Mouse (Mus musculus): ENCODE results near the gene Ndufs7.
A peak's percentile ranks its signal among the peaks of the same experiment; 100 is the strongest.
"Not testable (repeated sequence)": the region's sequence is repeated elsewhere in the genome, so short reads cannot be mapped to it uniquely, and the experiment has no call there.

Ndufs7 gene

GRCm38 (mm10) chr10:80248971-80249640, at the start of gene Ndufs7:
Ndufs7 (plus strand) TSS chr10:80249121.
- DNase-seq, result peak; percentile 95

- peak; percentile 89 to 94 for DNase-seq
These were observed 49.4 kb upstream of the Ndufs7 start for GRCm38 (mm10) chr10:80199440-80200008.

- DNase-seq, result no peak
These were observed 48.4 kb upstream of the Ndufs7 start for GRCm38 (mm10) chr10:80200485-80200884.

GRCm38 (mm10) chr10:80204055-80204454, 44.9 kb upstream of the Ndufs7 start:
- no peak for DNase-seq

- DNase-seq, result no peak
These were observed 41.7 kb upstream of the Ndufs7 start for GRCm38 (mm10) chr10:80207201-80207600.

- no peak for DNase-seq
These were observed 41.2 kb upstream of the Ndufs7 start for GRCm38 (mm10) chr10:80207676-80208075.

GRCm38 (mm10) chr10:80208248-80208647, 40.7 kb upstream of the Ndufs7 start:
- DNase-seq, result no peak

- DNase-seq, result no peak
These were observed 40.0 kb upstream of the Ndufs7 start for GRCm38 (mm10) chr10:80208841-80209371.

GRCm38 (mm10) chr10:80211547-80212103, 37.3 kb upstream of the Ndufs7 start:
- not testable (repeated sequence) for DNase-seq

GRCm38 (mm10) chr10:80215048-80215772, 33.7 kb upstream of the Ndufs7 start:
- no peak for DNase-seq

- no peak for DNase-seq
These were observed 28.2 kb upstream of the Ndufs7 start for GRCm38 (mm10) chr10:80220676-80221075.

GRCm38 (mm10) chr10:80223137-80223536, 25.8 kb upstream of the Ndufs7 start:
- DNase-seq, result not testable (repeated sequence)

GRCm38 (mm10) chr10:80226071-80226415, 22.9 kb upstream of the Ndufs7 start:
- no peak for DNase-seq

- peak; percentile 100 for DNase-seq
These were observed 22.3 kb upstream of the Ndufs7 start, which contains the start of gene Mum1 for GRCm38 (mm10) chr10:80226416-80227165. Mum1 (plus strand) TSS chr10:80226434.

- no peak for DNase-seq
These were observed 21.8 kb upstream of the Ndufs7 start for GRCm38 (mm10) chr10:80227166-80227539.

- DNase-seq, result peak; percentile 70 to 78
These were observed 20.8 kb upstream of the Ndufs7 start for GRCm38 (mm10) chr10:80227877-80228775.

GRCm38 (mm10) chr10:80236145-80236825, 12.6 kb upstream of the Ndufs7 start:
- DNase-seq, result no peak

- peak in 1 of 2 experiments; percentile 62 for DNase-seq
These were observed 11.9 kb upstream of the Ndufs7 start for GRCm38 (mm10) chr10:80237020-80237419.

- DNase-seq, result peak; percentile 28 to 62
These were observed 10.6 kb upstream of the Ndufs7 start for GRCm38 (mm10) chr10:80238306-80238705.

- peak; percentile 48 to 81 for DNase-seq
These were observed 9.1 kb upstream of the Ndufs7 start for GRCm38 (mm10) chr10:80239791-80240190.

- DNase-seq, result peak in 1 of 2 experiments; percentile 44
These were observed 6.8 kb upstream of the Ndufs7 start for GRCm38 (mm10) chr10:80242088-80242487.
